Mouse (Mus musculus): ENCODE measurements around the gene Sppl3. TPM values are rescaled to one million over a fixed set of nuclear protein-coding genes. Genes with fewer than 3 reads are reported as not detected.

Gene Sppl3
- polyA plus RNA-seq, 1 experiment from 2014 or later, result 11.5 TPM

- H3K27ac ChIP-seq, result no peak overlapping the region
- peaks cover 77% of the 10 kb centered on the region for H3K36me3 ChIP-seq
- 0 out of 2 replicates have a peak, but pooled peaks cover 7% of the 10 kb centered on the region for H3K4me1 ChIP-seq
- H3K4me3 ChIP-seq, result no peak overlapping the region
- no peaks in the 10 kb centered on the region for H3K27me3 ChIP-seq (ENCODE audit: insufficient read depth, poor library complexity, severe bottlenecking)
- WGBS, result 80% methylated on average over 6 of the region's 6 CpGs
- no peaks in the 10 kb centered on the region for H3K9me3 ChIP-seq
- DNase-seq (ENCODE audit: low spot score), result no peak
These were observed 135.2 kb downstream of the Sppl3 start for GRCm38 (mm10) chr5:115145976-115146746.

- Histone ChIP-seq H3K27me3 (ENCODE audit: insufficient read depth, poor library complexity, severe bottlenecking) (no peaks in the 10 kb centered on the region), H3K4me3 (no peak overlapping the region), H3K27ac (no peak overlapping the region), H3K4me1 (peaks cover 13% of the 10 kb centered on the region), H3K9me3 (no peaks in the 10 kb centered on the region), H3K36me3 (peaks cover 82% of the 10 kb centered on the region)
- DNase-seq (ENCODE audit: low spot score), result no peak
These were observed 135.8 kb downstream of the Sppl3 start for GRCm38 (mm10) chr5:115146747-115147130.

- no peak for DNase-seq (ENCODE audit: low spot score)
- peaks cover 84% of the 10 kb centered on the region for H3K36me3 ChIP-seq
- H3K27ac ChIP-seq, result no peak overlapping the region
- no peak overlapping the region for H3K4me3 ChIP-seq
- peaks cover 18% of the 10 kb centered on the region for H3K4me1 ChIP-seq
- H3K27me3 ChIP-seq (ENCODE audit: insufficient read depth, poor library complexity, severe bottlenecking), result no peaks in the 10 kb centered on the region
- no peaks in the 10 kb centered on the region for H3K9me3 ChIP-seq
- 80% methylated on average over 3 of the region's 3 CpGs for WGBS
These were observed 136.5 kb downstream of the Sppl3 start for GRCm38 (mm10) chr5:115147388-115147787.

GRCm38 (mm10) chr5:115148378-115148777 lies 137.4 kb downstream of the Sppl3 start:
- Histone ChIP-seq H3K27me3 (ENCODE audit: insufficient read depth, poor library complexity, severe bottlenecking) (no peaks in the 10 kb centered on the region), H3K4me1 (peaks cover 28% of the 10 kb centered on the region), H3K4me3 (no peak overlapping the region), H3K9me3 (no peaks in the 10 kb centered on the region), H3K36me3 (peaks cover 81% of the 10 kb centered on the region), H3K27ac (no peak overlapping the region)
- DNase-seq (ENCODE audit: low spot score), result no peak
- WGBS, result 87% methylated on average over 8 of the region's 8 CpGs

Other genes with a start within 250 kb of the Sppl3 start
- 37.5 and 41.2 TPM in 2 replicates for gene Ankrd13a, start 236.5 kb upstream of the Sppl3 start, polyA plus RNA-seq (2016; fragmentation: Nextera tagmentation; extraction: Ambion mirVana)
- gene Git2, start 235.6 kb upstream of the Sppl3 start, polyA plus RNA-seq (2016; fragmentation: Nextera tagmentation; extraction: Ambion mirVana), result 31.6 and 33.0 TPM in 2 replicates
- gene 1500011B03Rik, start 187.7 kb upstream of the Sppl3 start, polyA plus RNA-seq (2016; fragmentation: Nextera tagmentation; extraction: Ambion mirVana), result 58.7 and 77.1 TPM in 2 replicates
- not detected in 2 replicates for gene 4930519G04Rik, start 157.5 kb upstream of the Sppl3 start, polyA plus RNA-seq (2016; fragmentation: Nextera tagmentation; extraction: Ambion mirVana)
- gene Gm9936, start 152.5 kb upstream of the Sppl3 start, polyA plus RNA-seq (2016; fragmentation: Nextera tagmentation; extraction: Ambion mirVana), result not detected in 2 replicates
- 1.1 and 1.7 TPM in 2 replicates for gene Oasl2, start 114.2 kb upstream of the Sppl3 start, polyA plus RNA-seq (2016; fragmentation: Nextera tagmentation; extraction: Ambion mirVana)
- gene Oasl1, start 87.9 kb upstream of the Sppl3 start, polyA plus RNA-seq (2016; fragmentation: Nextera tagmentation; extraction: Ambion mirVana), result 0.31 TPM in 1 of 2 replicates, not detected in the other
- 30.1 and 33.0 TPM in 2 replicates for gene 2210016L21Rik, start 69.0 kb upstream of the Sppl3 start, polyA plus RNA-seq (2016; fragmentation: Nextera tagmentation; extraction: Ambion mirVana)
- 0.11 and 1.9 TPM in 2 replicates for gene Hnf1a, start 40.0 kb upstream of the Sppl3 start, polyA plus RNA-seq (2016; fragmentation: Nextera tagmentation; extraction: Ambion mirVana)
- 13.7 and 15.7 TPM in 2 replicates for gene Gm10401, start 87.2 kb downstream of the Sppl3 start, polyA plus RNA-seq (2016; fragmentation: Nextera tagmentation; extraction: Ambion mirVana)
- gene Acads, start 108.2 kb downstream of the Sppl3 start, polyA plus RNA-seq (2016; fragmentation: Nextera tagmentation; extraction: Ambion mirVana), result 107 and 138 TPM in 2 replicates
- 25.7 and 35.8 TPM in 2 replicates for gene Unc119b, start 123.8 kb downstream of the Sppl3 start, polyA plus RNA-seq (2016; fragmentation: Nextera tagmentation; extraction: Ambion mirVana)
- 110 and 113 TPM in 2 replicates for gene Mlec, start 147.0 kb downstream of the Sppl3 start, polyA plus RNA-seq (2016; fragmentation: Nextera tagmentation; extraction: Ambion mirVana)
- 0.79 and 1.2 TPM in 2 replicates for gene Cabp1, start 183.2 kb downstream of the Sppl3 start, polyA plus RNA-seq (2016; fragmentation: Nextera tagmentation; extraction: Ambion mirVana)
- 88.7 and 117 TPM in 2 replicates for gene Pop5, start 224.7 kb downstream of the Sppl3 start, polyA plus RNA-seq (2016; fragmentation: Nextera tagmentation; extraction: Ambion mirVana)